Mouse (Mus musculus): ENCODE measurements around the gene Krt31.

Krt31 gene

DNA sequence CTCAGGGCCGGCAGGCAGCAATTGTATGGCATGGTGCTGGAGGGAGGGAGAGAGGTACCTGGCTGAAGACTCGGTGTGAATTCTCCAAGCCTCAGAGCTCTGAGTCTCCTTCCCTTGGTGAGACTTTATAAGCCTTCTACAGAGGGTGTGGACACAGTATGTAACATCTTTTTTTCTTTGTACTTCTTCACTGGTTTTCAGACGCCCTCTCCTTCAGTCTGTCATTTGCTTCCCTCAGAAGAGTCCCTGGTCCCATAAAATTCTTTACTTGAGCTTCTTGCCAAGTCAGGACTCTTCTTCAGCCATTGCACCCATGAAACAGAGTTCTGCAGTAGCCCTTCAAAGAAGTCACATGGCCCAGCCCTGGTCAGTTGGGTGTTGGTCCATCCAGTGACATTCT, at the start of gene Krt31:
Krt31 (minus strand) TSS at position 101 of the 400 bp plus-strand sequence.
- DNase-seq: no peak

DNA sequence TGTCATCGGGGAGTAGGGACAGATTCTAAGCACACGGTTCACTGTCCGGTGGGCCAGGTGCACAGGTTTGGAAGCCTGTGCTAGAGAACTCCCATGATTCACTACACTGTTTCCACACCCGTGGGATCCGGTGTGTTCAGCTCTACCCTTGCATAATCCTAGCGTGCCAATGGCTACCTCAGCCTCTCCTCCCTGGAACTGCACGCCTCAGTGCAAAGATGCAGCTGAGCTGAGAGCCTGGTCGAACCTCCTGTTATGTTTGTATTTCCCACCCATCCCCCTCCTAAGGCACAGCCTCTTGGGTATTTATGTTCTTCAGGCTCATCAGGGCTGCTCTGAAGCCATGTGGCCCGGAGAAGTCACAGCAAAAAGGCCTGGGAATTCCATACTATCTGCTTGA, 47.5 kb upstream of the Krt31 start:
- no peak for DNase-seq

DNA sequence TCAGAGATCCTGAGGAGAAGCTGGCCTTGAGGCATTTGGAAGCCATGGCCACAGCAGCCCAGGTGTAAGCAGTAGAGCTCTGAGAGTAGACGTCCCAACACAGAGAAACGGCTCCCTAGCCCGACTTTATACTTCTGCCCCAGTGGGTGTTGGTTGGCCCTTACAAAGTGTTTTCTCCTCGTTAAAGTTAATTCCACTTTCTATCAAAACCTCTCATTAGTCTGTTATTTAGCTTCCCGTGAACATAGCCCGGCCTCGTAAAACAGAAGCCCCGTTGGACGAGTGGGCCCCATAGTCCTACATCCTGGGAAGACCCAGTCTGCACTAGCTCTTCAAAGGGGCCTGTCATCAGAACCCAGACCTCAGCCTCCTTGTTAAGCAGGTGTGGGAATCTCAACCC, 45.8 kb upstream of the Krt31 start, which contains the start of gene Krt35:
Krt35 (minus strand) TSS at position 101 of the 400 bp plus-strand sequence.
- no peak for DNase-seq

DNA sequence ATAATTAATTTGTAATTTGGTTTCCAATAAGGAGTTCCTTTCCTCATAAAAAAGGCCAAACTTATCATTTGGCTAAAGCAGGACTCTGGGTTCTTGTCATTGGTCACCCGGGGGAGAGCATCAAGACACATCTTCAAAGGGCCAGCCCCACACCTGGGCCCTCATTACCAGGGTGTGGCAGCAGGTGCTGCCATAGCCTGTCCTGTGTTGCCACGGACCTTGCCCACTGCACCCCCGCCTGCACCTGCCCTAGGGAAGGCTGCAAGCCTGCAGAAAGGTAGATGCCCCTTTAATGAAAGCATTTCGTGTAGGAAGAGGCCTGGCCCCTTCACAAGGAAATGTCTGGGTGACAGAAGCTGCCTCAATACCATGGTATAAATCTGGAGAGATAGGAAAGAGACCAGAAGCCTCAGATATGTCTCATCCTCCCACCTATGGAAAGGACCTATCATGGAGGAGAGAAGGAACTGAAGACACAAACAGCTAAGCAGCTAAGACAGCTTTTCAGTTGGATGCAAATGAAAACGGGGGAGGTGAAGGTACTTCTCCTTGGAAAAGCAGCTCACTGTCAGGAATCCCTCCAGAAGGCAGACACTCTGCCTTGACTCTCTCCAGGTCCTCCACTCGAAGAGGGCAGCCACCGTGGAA, 38.2 kb upstream of the Krt31 start:
- DNase-seq: no peak

DNA sequence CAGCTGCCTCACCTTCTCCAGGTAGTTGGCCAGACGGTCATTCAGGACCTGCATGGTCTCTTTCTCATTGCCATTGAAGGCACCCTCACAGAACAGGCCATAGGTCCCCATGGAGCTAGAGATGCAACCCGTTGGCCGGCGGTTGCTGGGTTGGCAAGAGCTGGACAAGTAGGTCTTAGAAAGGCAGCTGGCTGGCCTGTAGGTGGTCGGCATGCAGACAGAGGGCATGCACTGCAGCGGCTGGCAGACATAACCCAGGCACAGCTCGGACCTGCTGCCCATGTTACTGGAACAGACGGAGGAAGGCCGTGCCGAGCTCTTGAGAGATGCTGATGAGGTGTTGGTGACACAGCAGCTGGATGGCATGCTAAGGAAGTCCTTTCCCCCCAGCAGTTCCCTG, 37.5 kb upstream of the Krt31 start, which contains the start of gene Krt32:
Krt32 (minus strand) TSS at position 366 of the 400 bp plus-strand sequence.
- DNase-seq: no peak

DNA sequence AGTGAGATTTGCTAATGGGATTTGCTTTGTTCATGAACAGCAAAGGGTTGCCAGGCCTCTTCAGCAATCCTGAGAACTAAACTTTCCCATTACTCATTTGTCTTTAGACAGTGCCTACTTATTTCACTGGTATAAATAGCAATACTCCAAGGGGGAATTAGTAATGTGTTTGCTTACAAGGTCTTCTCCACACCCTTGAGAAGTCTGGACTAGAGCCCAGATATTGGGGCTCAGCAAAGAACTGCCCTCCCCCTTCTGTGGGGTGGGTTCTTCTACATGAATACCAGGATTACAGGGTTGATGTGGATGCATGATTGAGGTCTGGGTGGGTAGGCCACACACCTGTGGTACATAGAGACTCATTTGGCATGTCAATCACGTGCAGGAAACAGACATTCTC, 23.5 kb upstream of the Krt31 start:
- no peak for DNase-seq

DNA sequence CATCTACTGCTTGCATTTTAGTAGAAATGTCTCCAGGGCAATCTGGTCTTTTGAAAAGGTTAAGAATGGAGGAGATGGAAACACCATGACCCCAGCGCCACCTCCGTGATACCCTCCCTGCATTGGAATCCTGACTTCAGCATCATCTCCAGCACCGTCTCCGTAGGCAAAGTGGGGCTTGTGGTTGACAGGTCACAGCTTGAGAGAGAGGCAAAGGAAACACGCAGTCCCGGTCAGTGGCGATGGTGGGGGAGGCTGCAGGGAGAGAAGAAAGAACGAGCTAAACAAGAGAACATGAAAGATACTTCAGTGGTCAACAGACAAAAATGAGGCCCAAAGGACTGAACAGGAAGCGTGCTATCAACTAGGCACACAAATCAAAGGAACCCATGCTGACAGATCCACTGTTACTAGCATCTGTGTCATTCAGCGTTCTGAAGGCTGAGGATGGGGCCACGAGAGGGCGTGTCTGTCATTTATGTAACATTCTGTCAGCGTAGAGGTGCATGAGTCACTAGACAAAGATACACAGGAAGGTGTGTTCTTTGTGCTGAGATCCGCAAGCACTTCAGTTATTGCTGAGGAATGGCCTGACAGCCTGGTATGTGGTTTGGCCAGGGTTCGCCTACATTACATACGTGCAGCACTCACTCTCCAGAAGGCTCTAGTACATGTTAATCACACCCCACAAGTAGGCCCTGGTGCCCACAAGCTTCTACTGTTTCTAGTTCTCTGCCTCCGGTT, 17.1 kb upstream of the Krt31 start:
- no peak for DNase-seq

DNA sequence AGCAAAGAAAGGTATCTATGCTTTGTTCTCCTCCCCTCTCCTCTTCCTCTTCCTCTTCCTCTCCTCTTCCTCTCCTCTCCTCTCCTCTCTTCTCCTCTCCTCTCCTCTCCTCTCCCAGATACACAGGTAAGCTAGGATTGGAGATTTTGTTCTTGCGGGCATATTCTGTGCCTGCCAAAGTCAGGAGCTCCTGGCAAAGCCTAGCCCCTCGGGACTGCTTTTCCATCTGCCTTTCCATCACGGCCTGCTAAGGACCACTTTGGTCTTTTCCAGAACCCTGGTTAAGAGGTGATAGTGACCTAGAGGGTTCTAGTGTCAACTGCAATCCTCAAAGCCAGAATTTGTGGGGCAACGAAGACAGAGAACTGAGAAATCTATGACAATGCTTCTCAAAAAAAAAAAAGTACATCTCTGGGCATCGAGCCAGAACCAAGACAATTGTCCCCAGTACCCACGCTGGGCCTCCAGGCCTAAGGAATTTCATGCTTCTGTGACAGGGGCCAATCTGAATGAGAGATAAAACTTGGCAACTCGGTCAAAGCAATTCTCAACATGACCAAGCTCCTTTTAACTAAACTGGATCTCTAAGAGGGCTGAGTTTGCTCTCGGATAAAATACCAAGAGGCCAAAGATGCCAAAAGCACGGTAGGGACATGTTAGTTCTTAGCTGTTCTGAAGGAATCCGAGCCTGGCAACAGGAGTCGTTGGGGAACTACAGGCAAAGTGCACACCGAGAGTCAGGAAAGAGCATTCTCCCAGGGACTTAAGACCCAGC, 16.1 kb upstream of the Krt31 start:
- no peak for DNase-seq

DNA sequence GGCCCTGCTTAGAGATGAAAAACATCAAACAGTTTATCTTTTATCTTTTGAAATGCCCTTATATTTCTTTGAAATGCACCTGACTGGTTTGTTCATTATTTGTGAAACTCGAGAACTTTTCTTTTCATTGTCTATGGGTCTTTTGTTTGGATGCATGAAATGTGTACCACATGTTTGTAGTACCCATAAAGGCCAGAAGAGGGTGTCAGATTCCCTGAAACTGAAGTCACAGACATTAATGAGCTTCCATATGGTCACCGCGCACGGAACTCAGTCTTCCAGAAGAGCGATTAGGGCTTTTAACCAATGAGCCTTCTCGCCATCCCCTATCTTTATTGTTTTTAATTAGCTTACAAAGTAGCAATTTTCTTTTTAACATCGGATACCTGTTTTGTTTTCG, 8.5 kb upstream of the Krt31 start:
- DNase-seq: no peak

DNA sequence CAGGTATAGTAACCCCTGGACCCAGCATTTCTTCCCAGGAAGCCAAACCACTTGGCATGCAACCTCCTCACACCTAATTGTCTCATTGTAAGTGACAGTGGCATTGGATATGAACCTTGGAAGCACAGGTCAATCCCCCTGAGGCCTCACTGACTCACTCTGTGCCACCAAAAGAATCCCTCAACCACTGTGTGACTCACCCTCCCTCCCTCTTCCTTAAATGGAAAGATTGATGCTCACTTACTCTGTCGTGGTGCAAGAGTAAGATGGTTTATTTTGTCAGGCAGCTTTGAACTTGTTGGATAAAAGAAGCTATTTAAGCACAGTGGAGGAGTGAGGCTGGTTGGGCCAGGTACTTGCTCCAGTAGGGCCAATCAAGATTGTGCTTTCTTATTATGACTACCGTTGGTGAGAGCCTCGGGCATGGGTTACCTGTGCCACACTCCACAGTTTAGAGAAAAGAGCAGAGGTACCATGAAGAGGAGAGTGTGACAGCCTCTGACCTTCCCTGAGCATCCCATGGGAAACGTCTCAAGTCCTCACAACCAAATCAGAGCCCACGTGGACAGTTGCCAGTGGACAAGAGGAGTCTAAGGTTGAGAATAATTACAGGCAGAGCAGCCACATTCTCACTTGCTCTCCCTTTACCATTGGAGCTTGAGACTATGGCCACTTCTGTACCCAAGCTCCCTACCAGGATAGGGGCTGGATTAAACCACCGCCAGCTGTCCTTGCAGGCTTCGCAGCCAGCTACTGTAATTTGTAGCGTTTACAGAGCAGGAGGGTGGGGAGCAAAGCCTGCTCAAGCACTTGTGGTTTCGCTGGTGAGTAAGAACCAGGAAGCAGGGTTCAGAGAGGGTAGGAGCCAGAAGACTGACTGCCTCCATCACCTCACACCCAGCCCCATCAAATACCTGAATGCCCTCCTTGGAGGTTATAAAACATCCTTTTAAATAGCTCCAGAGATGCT, 5.6 kb upstream of the Krt31 start:
- DNase-seq: no peak

DNA sequence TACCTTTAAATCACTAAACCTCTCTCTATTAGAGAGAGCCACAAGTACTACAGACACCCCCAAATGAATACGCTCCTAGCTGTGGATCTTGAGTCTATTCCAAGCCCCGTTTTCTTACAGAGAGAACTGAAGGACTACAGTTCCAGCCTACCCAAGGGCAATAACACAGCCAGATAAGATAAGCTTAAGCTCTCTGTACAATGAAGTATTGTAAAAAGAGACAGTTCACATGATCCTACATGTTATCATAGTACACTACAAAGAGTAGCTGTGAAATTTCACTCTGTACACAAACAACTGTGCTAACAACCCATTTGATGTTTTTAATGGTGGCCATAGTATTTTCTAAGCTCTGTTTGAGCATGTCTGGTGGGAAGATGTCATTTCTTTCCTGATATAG, 3.2 kb downstream of the Krt31 start:
- no peak for DNase-seq

DNA sequence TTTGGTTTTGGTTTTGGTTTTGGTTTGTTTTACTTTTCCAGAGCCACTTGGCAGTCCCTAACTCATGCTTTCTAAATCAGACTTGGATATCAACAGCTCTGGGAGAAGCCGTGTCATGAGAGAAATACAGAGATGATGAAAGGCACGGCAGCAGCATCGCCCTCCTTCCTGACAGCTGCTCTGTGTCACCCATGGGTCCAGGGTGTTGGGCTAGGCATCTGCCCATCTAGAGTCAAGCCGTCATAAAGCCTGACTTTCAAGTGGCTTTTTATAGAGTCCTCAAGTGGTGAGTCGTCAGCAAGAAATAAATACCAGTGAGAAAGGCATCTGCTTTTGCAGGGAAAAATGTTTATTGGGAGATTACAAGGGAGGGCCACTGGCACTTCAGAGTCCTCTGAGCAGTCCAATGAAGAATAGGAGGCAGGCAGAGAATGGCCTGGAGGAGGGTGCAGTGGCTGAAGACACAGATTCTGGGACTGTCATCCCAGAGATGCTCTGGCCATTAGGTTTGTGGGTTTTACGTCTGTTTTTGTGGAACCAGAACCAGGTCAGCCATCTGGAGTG, 4.0 kb downstream of the Krt31 start:
- no peak for DNase-seq

DNA sequence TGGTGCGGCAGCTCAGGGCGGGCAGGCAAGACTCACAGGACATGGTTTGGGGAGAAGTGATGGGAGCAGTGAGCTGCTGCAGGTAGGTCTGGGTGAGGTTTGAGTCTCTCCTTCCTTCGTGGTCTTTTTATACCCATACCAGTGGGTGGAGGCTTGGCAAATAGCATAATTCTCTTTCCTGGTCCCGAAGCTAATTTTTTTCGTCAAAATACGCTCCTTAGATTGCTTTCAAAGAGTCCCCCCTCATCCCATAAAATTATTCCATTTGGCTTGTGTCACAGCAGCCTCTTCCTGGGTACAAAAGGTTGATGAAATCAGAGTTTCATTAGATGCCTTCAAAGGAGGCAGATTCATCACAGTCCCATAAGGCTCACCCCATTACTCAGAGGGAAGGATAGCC, 8.9 kb downstream of the Krt31 start, which contains the start of gene Krt34:
Krt34 (minus strand) TSS at position 101 of the 400 bp plus-strand sequence.
- no peak for DNase-seq

DNA sequence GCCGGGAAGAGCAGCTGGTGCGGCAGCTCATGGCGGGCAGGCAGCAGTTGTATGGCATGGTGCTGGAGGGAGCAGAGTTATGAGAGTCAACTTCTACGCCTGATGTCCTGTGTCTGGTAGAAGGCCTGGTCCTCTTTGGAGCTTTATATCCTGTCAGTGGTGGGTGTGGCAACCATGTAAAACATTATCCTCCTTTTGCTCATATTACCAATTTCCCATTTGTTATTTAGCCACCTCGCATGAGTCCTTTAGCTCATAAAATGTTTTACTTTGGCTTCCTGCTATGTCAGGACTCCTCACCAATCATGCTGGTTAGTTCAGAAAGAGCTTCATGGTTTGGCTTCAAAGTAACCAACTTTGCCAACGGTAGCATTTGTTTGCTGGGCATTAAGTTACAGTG, 20.6 kb downstream of the Krt31 start, which contains the start of gene Krt33b:
Krt33b (minus strand) TSS at position 101 of the 400 bp plus-strand sequence.
- no peak for DNase-seq

DNA sequence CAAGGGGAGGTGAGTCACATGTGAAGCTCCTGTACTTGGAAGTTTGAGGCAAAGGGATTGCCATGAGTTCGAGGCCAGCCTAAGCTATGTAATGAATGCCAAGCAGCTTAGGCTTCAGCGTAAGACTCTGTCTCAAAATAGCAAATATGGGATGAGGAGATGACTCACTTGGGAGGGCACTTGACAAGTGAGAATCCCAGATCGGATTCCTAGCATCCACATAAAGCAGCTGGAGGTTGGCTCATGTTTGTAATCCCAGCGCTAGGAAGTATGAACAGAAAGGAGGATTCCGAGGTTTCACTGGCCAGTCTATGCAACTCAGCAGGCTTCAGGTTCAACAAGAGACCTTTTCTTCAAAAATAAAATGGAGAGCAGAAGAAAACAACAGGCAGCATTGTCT, 28.9 kb downstream of the Krt31 start:
- no peak for DNase-seq

DNA sequence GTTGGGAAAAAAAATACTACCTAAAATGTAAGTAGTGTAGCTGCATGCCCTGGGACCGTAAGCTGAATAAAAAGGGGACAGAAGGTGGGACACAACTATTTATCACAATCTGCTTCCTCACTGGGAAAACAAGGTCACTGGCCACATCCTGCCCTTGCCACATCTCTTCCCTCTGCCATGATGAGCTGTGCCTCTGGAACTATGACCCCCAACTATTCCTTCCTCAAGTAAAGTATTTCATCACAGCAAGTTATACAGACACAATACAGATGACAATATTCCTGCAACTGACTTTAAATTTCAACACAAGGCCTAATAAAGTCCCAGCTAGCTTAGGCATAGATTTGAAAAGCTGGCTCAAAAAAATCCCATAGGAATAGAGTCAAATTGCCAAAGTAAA, 30.9 kb downstream of the Krt31 start:
- no peak for DNase-seq

DNA sequence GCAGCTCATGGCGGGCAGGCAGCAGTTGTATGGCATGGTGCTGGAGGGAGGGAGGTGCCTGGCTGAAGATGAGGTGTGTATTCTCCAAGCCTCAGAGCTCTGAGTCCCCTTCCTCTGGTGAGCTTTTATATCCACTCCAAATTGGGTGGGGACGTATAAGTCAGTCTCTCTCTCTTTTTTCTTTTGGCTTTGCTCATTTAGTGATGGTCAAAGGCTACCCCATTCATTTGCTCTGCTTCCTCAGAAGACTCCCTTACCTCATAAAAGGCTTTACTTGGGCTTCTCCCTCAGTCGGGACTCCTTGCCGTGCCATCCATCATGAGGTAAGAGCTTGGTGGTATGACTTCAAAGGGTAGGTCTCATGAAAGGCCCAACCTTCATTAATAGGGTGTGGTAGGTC, 34.2 kb downstream of the Krt31 start, which contains the start of gene Krt33a:
Krt33a (minus strand) TSS at position 101 of the 400 bp plus-strand sequence.
- no peak for DNase-seq

DNA sequence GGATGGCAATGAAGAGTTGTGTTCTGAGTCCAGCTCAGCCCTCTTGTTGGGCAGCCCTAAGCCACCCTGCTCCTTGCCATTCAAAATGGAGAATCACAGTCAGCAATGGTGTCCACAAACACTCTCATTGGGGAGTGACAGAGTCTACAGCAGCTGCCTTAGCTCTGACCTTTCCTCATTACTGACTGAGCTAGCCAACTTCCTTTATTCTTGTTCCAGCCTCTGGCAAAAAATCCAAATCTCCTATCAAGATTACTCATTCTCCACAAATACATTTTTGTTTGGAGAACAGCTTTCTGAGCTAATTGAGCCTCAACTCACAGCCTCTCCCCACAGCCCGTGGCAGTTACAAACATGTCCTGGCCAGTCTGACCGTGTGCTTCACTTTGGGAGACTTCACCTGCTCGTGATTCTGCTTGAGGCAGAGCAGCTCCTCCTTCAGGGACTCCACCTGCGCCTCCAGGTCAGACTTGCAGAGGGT, 36.6 kb downstream of the Krt31 start:
- no peak for DNase-seq

DNA sequence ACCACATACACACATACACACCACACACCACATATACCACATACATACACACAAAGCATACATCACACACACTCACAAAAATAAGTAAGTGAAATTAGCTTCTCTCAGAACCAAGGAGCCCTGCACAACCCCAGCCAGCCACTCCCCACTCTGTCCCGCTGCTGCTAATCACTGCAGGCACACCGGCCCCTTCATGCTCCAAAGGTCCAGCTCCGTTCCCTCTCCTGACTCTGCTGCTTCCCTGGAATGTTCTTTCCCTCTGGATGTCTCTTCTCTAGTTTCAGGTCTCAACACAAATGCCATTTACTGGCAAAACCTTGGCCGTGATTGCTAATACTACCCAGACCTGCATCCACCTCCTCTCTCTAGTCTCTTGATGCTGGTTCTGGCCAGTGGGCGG, 39.7 kb downstream of the Krt31 start:
- DNase-seq: no peak

DNA sequence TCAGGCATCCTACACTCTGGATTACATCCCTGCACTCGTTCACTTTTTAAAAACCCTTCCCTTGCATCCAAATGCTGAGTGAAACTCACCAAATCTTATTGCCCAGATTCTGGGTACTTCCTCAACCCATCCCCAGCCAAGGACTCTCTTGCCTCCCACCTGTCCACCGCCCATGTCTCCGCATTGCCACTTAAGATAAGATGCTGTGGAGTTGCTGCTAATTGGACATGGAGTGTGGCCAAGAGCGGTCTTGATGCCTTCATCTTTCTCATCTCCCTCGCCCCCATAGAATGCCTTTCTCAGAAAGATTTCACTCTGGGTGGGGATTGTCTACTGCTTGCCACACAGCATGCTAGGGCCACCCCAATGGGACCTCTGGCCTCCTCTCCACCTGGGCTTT, 42.0 kb downstream of the Krt31 start:
- DNase-seq: no peak

DNA sequence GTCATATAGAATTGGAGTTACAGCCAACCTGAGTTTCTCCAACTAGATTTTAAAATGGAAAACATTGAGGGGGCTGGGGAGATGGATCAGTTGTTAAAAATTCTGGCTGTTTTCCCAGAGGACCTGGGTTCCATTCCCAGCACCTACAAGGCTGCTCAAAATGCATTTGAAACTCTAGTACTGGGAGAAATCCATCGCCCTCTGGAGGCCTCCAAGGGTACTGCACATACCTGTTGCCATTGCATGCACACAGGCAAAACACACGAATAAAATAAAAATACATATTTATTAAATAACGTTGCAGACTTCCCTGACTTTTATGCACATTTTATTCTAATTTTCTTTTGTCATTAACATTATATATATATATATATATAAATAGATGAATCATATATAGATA, 43.7 kb downstream of the Krt31 start:
- DNase-seq: no peak

DNA sequence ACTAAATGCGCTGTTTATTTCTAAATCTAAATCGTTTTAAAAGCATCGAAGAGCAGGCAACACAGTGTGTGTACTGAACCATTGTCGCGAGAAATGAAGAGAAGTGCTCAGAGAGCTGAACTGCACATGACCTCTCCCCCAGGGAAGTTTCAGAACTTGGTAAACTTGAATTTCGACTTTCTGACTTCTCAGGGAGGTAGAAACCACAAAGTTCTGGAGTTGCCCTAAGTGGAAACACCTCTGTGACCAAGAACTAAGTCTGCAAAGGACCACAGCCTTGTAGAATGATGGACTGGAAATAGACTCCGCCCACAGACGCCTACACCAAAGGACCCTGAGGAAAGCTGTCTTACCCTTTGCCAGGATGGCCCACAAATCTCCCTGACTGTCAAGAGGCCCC, 44.4 kb downstream of the Krt31 start:
- no peak for DNase-seq

Data from right cerebral cortex, postnatal 25 days (tissue).